Mouse (Mus musculus): ENCODE measurements around the gene Nup85. TPM values are rescaled to one million over a fixed set of nuclear protein-coding genes. Genes with fewer than 3 reads are reported as not detected.

Nup85 gene
- polyA plus RNA-seq, 1 experiment from 2014 or later, result 101 TPM

- Histone ChIP-seq H3K9ac (replicated peaks) (no peak overlapping the region), H3K4me3 (replicated peaks) (no peak overlapping the region), H3K4me1 (peaks cover 34% of the 10 kb centered on the region), H3K27ac (replicated peaks) (no peak overlapping the region), H3K36me3 (peaks cover 40% of the 10 kb centered on the region), H3K27me3 (replicated peaks) (0 out of 2 replicates have a peak, but pooled peaks cover 3% of the 10 kb centered on the region), H3K4me2 (no peak overlapping the region), H3K9me3 (replicated peaks) (no peaks in the 10 kb centered on the region)
- no peak for ATAC-seq (ENCODE audit: low FRiP score)
- WGBS, result 96% methylated on average over 18 of the region's 18 CpGs
Measured at GRCm38 (mm10) chr11:115606733-115607132, 42.5 kb downstream of the Nup85 start.

GRCm38 (mm10) chr11:115608421-115609399 lies 44.5 kb downstream of the Nup85 start:
- no peak overlapping the region for H3K9ac ChIP-seq (replicated peaks)
- H3K9me3 ChIP-seq (replicated peaks), result no peaks in the 10 kb centered on the region
- H3K4me3 ChIP-seq (replicated peaks), result no peak overlapping the region
- no peak overlapping the region for H3K4me2 ChIP-seq
- 76% methylated on average over 23 of the region's 23 CpGs for WGBS
- no peak overlapping the region for H3K27ac ChIP-seq (replicated peaks)
- H3K27me3 ChIP-seq (replicated peaks), result 0 out of 2 replicates have a peak, but pooled peaks cover 6% of the 10 kb centered on the region
- H3K36me3 ChIP-seq, result peaks cover 40% of the 10 kb centered on the region
- H3K4me1 ChIP-seq, result peaks cover 36% of the 10 kb centered on the region
- ATAC-seq (ENCODE audit: low FRiP score), result no peak

- 0 out of 2 replicates have a peak, but pooled peaks cover 14% of the 10 kb centered on the region for H3K27me3 ChIP-seq (replicated peaks)
- H3K4me1 ChIP-seq, result peaks cover 34% of the 10 kb centered on the region
- no peak for ATAC-seq (ENCODE audit: low FRiP score)
- peaks cover 43% of the 10 kb centered on the region for H3K36me3 ChIP-seq
- H3K9me3 ChIP-seq (replicated peaks), result no peaks in the 10 kb centered on the region
- H3K27ac ChIP-seq (replicated peaks), result no peak overlapping the region
- no peak overlapping the region for H3K4me2 ChIP-seq
- no peak overlapping the region for H3K4me3 ChIP-seq (replicated peaks)
- WGBS, result 66% methylated on average over 3 of the region's 3 CpGs
- H3K9ac ChIP-seq (replicated peaks), result no peak overlapping the region
Measured at GRCm38 (mm10) chr11:115609576-115609975, 45.3 kb downstream of the Nup85 start.

GRCm38 (mm10) chr11:115611173-115611572 lies 46.9 kb downstream of the Nup85 start:
- peaks cover 20% of the 10 kb centered on the region for H3K4me1 ChIP-seq
- no peak overlapping the region for H3K4me3 ChIP-seq (replicated peaks)
- peaks cover 53% of the 10 kb centered on the region for H3K36me3 ChIP-seq
- no peak overlapping the region for H3K4me2 ChIP-seq
- no peaks in the 10 kb centered on the region for H3K9me3 ChIP-seq (replicated peaks)
- 62% methylated on average over 6 of the region's 6 CpGs for WGBS
- H3K27me3 ChIP-seq (replicated peaks), result 0 out of 2 replicates have a peak, but pooled peaks cover 15% of the 10 kb centered on the region
- ATAC-seq (ENCODE audit: low FRiP score), result no peak
- no peak overlapping the region for H3K9ac ChIP-seq (replicated peaks)
- H3K27ac ChIP-seq (replicated peaks), result no peak overlapping the region

- peaks cover 20% of the 10 kb centered on the region for H3K4me1 ChIP-seq
- peak; percentile 37; the same call in 1 of the 2 replicates for ATAC-seq (ENCODE audit: low FRiP score)
Measured at GRCm38 (mm10) chr11:115612059-115612409, 47.8 kb downstream of the Nup85 start.

GRCm38 (mm10) chr11:115612410-115613137 lies 48.3 kb downstream of the Nup85 start, which contains the start of gene Mif4gd:
TSS of gene Mif4gd (minus strand) at chr11:115612969.
- Histone ChIP-seq H3K9ac (replicated peaks) (peak within 1 kb of the TSS; percentile 76), H3K4me1 (peaks cover 20% of the 10 kb centered on the region), H3K36me3 (peaks cover 39% of the 10 kb centered on the region), H3K27ac (replicated peaks) (peak within 1 kb of the TSS; percentile 86), H3K4me3 (replicated peaks) (peak within 1 kb of the TSS; percentile 72), H3K9me3 (replicated peaks) (no peaks in the 10 kb centered on the region), H3K4me2 (peak within 1 kb of the TSS; percentile 94), H3K27me3 (replicated peaks) (0 out of 2 replicates have a peak, but pooled peaks cover 15% of the 10 kb centered on the region)
- ATAC-seq (ENCODE audit: low FRiP score), result peak; percentile 79
- WGBS, result 0% methylated on average over 70 of the region's 80 CpGs

More at GRCm38 (mm10) chr11:115612059-115612409, 47.8 kb downstream of the Nup85 start:
- Histone ChIP-seq H3K9ac (replicated peaks) (peak overlapping the region; percentile 76), H3K4me3 (replicated peaks) (peak overlapping the region; percentile 72), H3K36me3 (peaks cover 44% of the 10 kb centered on the region), H3K27me3 (replicated peaks) (0 out of 2 replicates have a peak, but pooled peaks cover 15% of the 10 kb centered on the region), H3K27ac (replicated peaks) (peak overlapping the region; percentile 86), H3K4me2 (peak overlapping the region; percentile 94), H3K9me3 (replicated peaks) (no peaks in the 10 kb centered on the region)
- WGBS, result under 1% methylated on average over 13 of the region's 13 CpGs

- Histone ChIP-seq H3K9ac (replicated peaks) (peak overlapping the region; percentile 76), H3K4me2 (peak overlapping the region; percentile 94), H3K27me3 (replicated peaks) (0 out of 2 replicates have a peak, but pooled peaks cover 15% of the 10 kb centered on the region), H3K9me3 (replicated peaks) (no peaks in the 10 kb centered on the region), H3K36me3 (peaks cover 32% of the 10 kb centered on the region), H3K4me1 (peaks cover 20% of the 10 kb centered on the region), H3K4me3 (replicated peaks) (peak overlapping the region; percentile 72), H3K27ac (replicated peaks) (peak overlapping the region; percentile 86)
- no peak for ATAC-seq (ENCODE audit: low FRiP score)
- under 1% methylated on average over 16 of the region's 16 CpGs for WGBS
Measured at GRCm38 (mm10) chr11:115613138-115613945, 49.1 kb downstream of the Nup85 start.

- no peak for ATAC-seq (ENCODE audit: low FRiP score)
- Histone ChIP-seq H3K9ac (replicated peaks) (no peak overlapping the region), H3K4me3 (replicated peaks) (no peak overlapping the region), H3K4me1 (peaks cover 20% of the 10 kb centered on the region), H3K36me3 (peaks cover 29% of the 10 kb centered on the region), H3K27me3 (replicated peaks) (0 out of 2 replicates have a peak, but pooled peaks cover 15% of the 10 kb centered on the region), H3K9me3 (replicated peaks) (no peaks in the 10 kb centered on the region), H3K27ac (replicated peaks) (no peak overlapping the region), H3K4me2 (no peak overlapping the region)
- 88% methylated on average over 10 of the region's 10 CpGs for WGBS
Measured at GRCm38 (mm10) chr11:115614346-115615107, 50.3 kb downstream of the Nup85 start.

- 86% methylated on average over 15 of the region's 15 CpGs for WGBS
- no peak overlapping the region for H3K4me3 ChIP-seq (replicated peaks)
- H3K9me3 ChIP-seq (replicated peaks), result no peaks in the 10 kb centered on the region
- H3K9ac ChIP-seq (replicated peaks), result no peak overlapping the region
- peaks cover 35% of the 10 kb centered on the region for H3K36me3 ChIP-seq
- no peak for ATAC-seq (ENCODE audit: low FRiP score)
- peaks cover 20% of the 10 kb centered on the region for H3K4me1 ChIP-seq
- H3K27me3 ChIP-seq (replicated peaks), result 0 out of 2 replicates have a peak, but pooled peaks cover 15% of the 10 kb centered on the region
- no peak overlapping the region for H3K27ac ChIP-seq (replicated peaks)
- no peak overlapping the region for H3K4me2 ChIP-seq
Measured at GRCm38 (mm10) chr11:115615108-115615825, 51.0 kb downstream of the Nup85 start.

- Histone ChIP-seq H3K4me1 (peaks cover 20% of the 10 kb centered on the region), H3K9me3 (replicated peaks) (no peaks in the 10 kb centered on the region), H3K4me2 (no peak overlapping the region), H3K27ac (replicated peaks) (no peak overlapping the region), H3K36me3 (peaks cover 41% of the 10 kb centered on the region), H3K4me3 (replicated peaks) (no peak overlapping the region), H3K27me3 (replicated peaks) (0 out of 2 replicates have a peak, but pooled peaks cover 15% of the 10 kb centered on the region), H3K9ac (replicated peaks) (no peak overlapping the region)
- no peak for ATAC-seq (ENCODE audit: low FRiP score)
- 93% methylated on average over 6 of the region's 6 CpGs for WGBS
Measured at GRCm38 (mm10) chr11:115615875-115616274, 51.6 kb downstream of the Nup85 start.

All from neural tube, embryonic 15.5 days (tissue).